Mouse (Mus musculus) bone marrow, adult 2 months (tissue): ENCODE data around the gene Vwa2.

Source experiments
- CTCF ChIP-seq: fragments of 200-500 bp; IDR thresholded peaks from 2 replicates; pipeline ENCODE4 v1.5.1; 2011; ENCODE audit warnings: low read length, control low read depth; ENCODE audit not compliant: control insufficient read depth, insufficient read depth
- POLR2A ChIP-seq: fragments of 200-500 bp; IDR thresholded peaks from 2 replicates; pipeline ENCODE4 v1.6.1; 2011; ENCODE audit warnings: low read depth, mild to moderate bottlenecking, control low read depth, low read length, borderline replicate concordance; ENCODE audit not compliant: control insufficient read depth

- TF ChIP-seq CTCF (no peak), POLR2A (no peak)
Measured at GRCm38 (mm10) chr19:56915084-56915483, 41.0 kb downstream of the Vwa2 start.
